24 mouse cellular contexts compared by ENCODE assay signal in the genomic region with DNA sequence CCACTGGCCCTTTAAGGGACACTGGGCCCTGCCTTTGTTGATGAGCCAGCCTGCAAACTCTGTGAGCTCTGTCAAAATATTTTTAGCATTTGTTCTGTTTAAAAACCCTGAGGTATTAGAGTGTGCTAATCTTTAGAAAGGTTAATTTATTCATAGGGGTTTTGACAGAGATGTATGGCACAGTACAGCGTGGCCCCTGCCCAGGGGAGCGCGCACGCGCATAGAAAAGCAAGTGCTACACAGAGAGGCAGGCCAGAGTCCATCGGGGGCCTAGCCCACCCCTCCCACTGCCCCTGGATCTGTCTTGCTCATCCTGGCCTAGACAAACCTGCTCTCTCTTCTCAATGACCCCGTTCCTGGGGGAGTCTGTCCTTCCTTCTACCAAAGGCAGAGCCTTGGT. TPM values are rescaled to one million over a fixed set of nuclear protein-coding genes. Genes with fewer than 3 reads are reported as not detected.
"Had no signal": no experiment of that assay in that cellular context is flagged by ENCODE, and none has a peak within 500 bp of the region (broad histone marks: within the 10 kb centered on the region; RNA-seq: fewer than 3 reads in every experiment).

No protein-coding gene starts in this region.

- H3K27me3 ChIP-seq: lung, embryonic 15.5 days; midbrain, embryonic 15.5 days had no signal

- H3K4me1 ChIP-seq: liver, embryonic 12.5 days; liver, embryonic 15.5 days; megakaryocyte, embryonic 14.5 days; midbrain, embryonic 15.5 days had no signal

- H3K4me2 ChIP-seq: kidney, embryonic 15.5 days; limb, embryonic 13.5 days; liver, embryonic 12.5 days; liver, embryonic 15.5 days; lung, embryonic 15.5 days; midbrain, embryonic 15.5 days; neural tube, embryonic 12.5 days; neural tube, embryonic 15.5 days had no signal

- H3K9ac ChIP-seq: kidney, embryonic 15.5 days; limb, embryonic 13.5 days; liver, embryonic 12.5 days; liver, embryonic 15.5 days; lung, embryonic 15.5 days; midbrain, embryonic 15.5 days; neural tube, embryonic 12.5 days; neural tube, embryonic 15.5 days had no signal

- H3K9me3 ChIP-seq: kidney, embryonic 15.5 days; limb, embryonic 13.5 days; liver, embryonic 12.5 days; liver, embryonic 15.5 days; lung, embryonic 15.5 days; megakaryocyte, embryonic 14.5 days; midbrain, embryonic 10.5 days; midbrain, embryonic 15.5 days; neural tube, embryonic 12.5 days; neural tube, embryonic 15.5 days had no signal

- H3K36me3 ChIP-seq: kidney, embryonic 15.5 days; limb, embryonic 13.5 days; liver, embryonic 12.5 days; liver, embryonic 15.5 days; lung, embryonic 15.5 days; midbrain, embryonic 10.5 days; midbrain, embryonic 15.5 days; neural tube, embryonic 12.5 days; neural tube, embryonic 15.5 days had no signal

- ATAC-seq: liver, embryonic 12.5 days; midbrain, embryonic 15.5 days had no signal

- H3K4me3 ChIP-seq: kidney, embryonic 15.5 days; left cerebral cortex, adult 2 months; limb, embryonic 13.5 days; liver, embryonic 12.5 days; liver, embryonic 15.5 days; lung, embryonic 15.5 days; megakaryocyte, embryonic 14.5 days; midbrain, embryonic 10.5 days; midbrain, embryonic 15.5 days; neural tube, embryonic 12.5 days; neural tube, embryonic 15.5 days had no signal

- H3K27ac ChIP-seq: kidney, embryonic 15.5 days; left cerebral cortex, adult 2 months; limb, embryonic 13.5 days; liver, embryonic 12.5 days; liver, embryonic 15.5 days; lung, embryonic 15.5 days; midbrain, embryonic 10.5 days; midbrain, embryonic 15.5 days; neural tube, embryonic 12.5 days; neural tube, embryonic 15.5 days had no signal

- DNase-seq: kidney, adult 11 months; kidney, adult 8-10 months; kidney, postnatal 10 days; kidney, postnatal 36 days; layer of hippocampus, postnatal 36 days; left cerebral cortex, postnatal 4 days; liver; lung, adult 18-20 months; lung, postnatal 10 days; lung, postnatal 36 days; right cerebral cortex, postnatal 25 days; thymus, adult 18-20 months; thymus, postnatal 4 days had no signal

RNA-seq across cellular contexts. Expression of gene Ttc34, which starts 45.4 kb away (rescaled TPM):
- polyA plus RNA-seq: liver, embryonic 12.5 days; liver, embryonic 15.5 days had no signal
